ENCODE assay signal across 8 mouse cellular contexts in genomic region chr13:93305636-93306035, GRCm38 (mm10). TPM values are rescaled to one million over a fixed set of nuclear protein-coding genes. Genes with fewer than 3 reads are reported as not detected.
DNase-seq lines count a peak whose midpoint lies in the region; ATAC-seq and TF ChIP-seq lines count a peak whose summit lies in the region.

No protein-coding gene starts in this region.

- ATAC-seq in forebrain, embryonic 16.5 days = no peak
- ATAC-seq in liver, embryonic 14.5 days (ENCODE audit: insufficient read depth) = no peak
- no peak for ATAC-seq in frontal cortex, adult (ENCODE audit: low TSS enrichment)

- no peak for TF ChIP-seq CTCF in liver, embryonic 14.5 days (IDR thresholded peaks at IDR 0.05; ENCODE audit: low read depth)

- H3K4me1 ChIP-seq in heart, embryonic 10.5 days = peaks cover 24% of the 10 kb centered on the region; the same call in 1 of the 2 replicates
- peaks cover 34% of the 10 kb centered on the region for H3K4me1 ChIP-seq in forebrain, embryonic 16.5 days (replicated peaks; ENCODE audit: control insufficient read depth, insufficient read depth, low read length)
- peaks cover 7 to 14% of the 10 kb centered on the region in 2 experiments for H3K4me1 ChIP-seq in liver, embryonic 14.5 days (replicated peaks; ENCODE audit: control insufficient read depth in 2 of 2, insufficient read depth in 2 of 2, low read length in 1 of 2)

- H3K36me3 ChIP-seq in heart, embryonic 10.5 days = no peaks in the 10 kb centered on the region
- no peaks in the 10 kb centered on the region for H3K36me3 ChIP-seq in forebrain, embryonic 16.5 days (ENCODE audit: control insufficient read depth, insufficient read depth)
- no peaks in the 10 kb centered on the region for H3K36me3 ChIP-seq in liver, embryonic 14.5 days (replicated peaks; ENCODE audit: control insufficient read depth, insufficient read depth, low read depth)

- H3K4me2 ChIP-seq in forebrain, embryonic 16.5 days (ENCODE audit: low read length) = peak overlapping the region; percentile 83
- H3K4me2 ChIP-seq in liver, embryonic 14.5 days (ENCODE audit: low read depth) = peak overlapping the region; percentile 96

- DNase-seq in heart, embryonic 10.5 days (ENCODE audit: low spot score) = no peak
- no peak for DNase-seq in heart, postnatal 36 days
- DNase-seq in NIH3T3 (ENCODE audit: low read depth) (peak; percentile 11), MN1 (ENCODE audit: low spot score) (no peak)
- no peak for DNase-seq in liver, embryonic 14.5 days (ENCODE audit: low read depth in 3 of 3, low spot score in 3 of 3)
- DNase-seq in cerebellum, adult 11 months = no peak

- intact Hi-C loops in heart, postnatal 36 days (cut with DNase I) = loop anchor here (2.0 to 5.0 kb wide), 5 partner anchors 92 to 307 kb away; partner anchors contain the start of gene Jmy

- TF ChIP-seq EP300 in liver, embryonic 14.5 days (IDR thresholded peaks at IDR 0.05; ENCODE audit: low read depth) = no peak

- H3K4me3 ChIP-seq in heart, embryonic 10.5 days = peak overlapping the region; percentile 93
- peak overlapping the region; percentile 84 for H3K4me3 ChIP-seq in forebrain, embryonic 16.5 days (replicated peaks; ENCODE audit: low read length)
- H3K4me3 ChIP-seq in liver, embryonic 14.5 days (ENCODE audit: insufficient read depth in 1 of 2, low read depth in 2 of 2, low read length in 2 of 2) = peak overlapping the region; percentile 95 to 97

- peak overlapping the region; percentile 20; the same call in 1 of the 2 replicates for H3K9ac ChIP-seq in forebrain, embryonic 16.5 days (replicated peaks; ENCODE audit: low read depth, low read length)
- no peak overlapping the region for H3K9ac ChIP-seq in liver, embryonic 14.5 days (replicated peaks)

- H3K27me3 ChIP-seq in heart, embryonic 10.5 days (ENCODE audit: insufficient read depth, poor library complexity, severe bottlenecking) = no peaks in the 10 kb centered on the region
- no peaks in the 10 kb centered on the region for H3K27me3 ChIP-seq in forebrain, embryonic 16.5 days (replicated peaks; ENCODE audit: control insufficient read depth, insufficient read depth, low read length)
- H3K27me3 ChIP-seq in liver, embryonic 14.5 days (ENCODE audit: control insufficient read depth, insufficient read depth, low read length) = no peaks in the 10 kb centered on the region

- H3K27ac ChIP-seq in heart, embryonic 10.5 days = peak overlapping the region; percentile 98
- no peak overlapping the region for H3K27ac ChIP-seq in forebrain, embryonic 16.5 days (ENCODE audit: low read length)
- H3K27ac ChIP-seq in liver, embryonic 14.5 days = no peak overlapping the region

- 23% methylated on average over 7 of the region's 7 CpGs for WGBS in heart, embryonic 10.5 days
- 3% methylated on average over 7 of the region's 7 CpGs for WGBS in forebrain, embryonic 16.5 days
- 39% methylated on average over 7 of the region's 7 CpGs for WGBS in liver, embryonic 14.5 days (ENCODE audit: insufficient replicate concordance)

- no peaks in the 10 kb centered on the region for H3K9me3 ChIP-seq in heart, embryonic 10.5 days
- no peaks in the 10 kb centered on the region for H3K9me3 ChIP-seq in forebrain, embryonic 16.5 days (ENCODE audit: control insufficient read depth, low read length)
- H3K9me3 ChIP-seq in liver, embryonic 14.5 days (ENCODE audit: control insufficient read depth, low read length) = no peaks in the 10 kb centered on the region

RNA-seq across cellular contexts. Expression of gene Homer1, which starts 6.2 kb away (rescaled TPM):
- polyA plus RNA-seq in heart, embryonic 10.5 days (2016; fragmentation: Nextera tagmentation; extraction: Ambion mirVana) = 18.4 and 18.5 TPM in 2 replicates
- 10 to 100 TPM; 49.5 to 66.8 TPM for total RNA-seq in heart, postnatal 36 days (2021)
- 15.7 and 17.0 TPM in 2 replicates for polyA plus RNA-seq in forebrain, embryonic 16.5 days (2015; fragmentation: Nextera tagmentation; extraction: Ambion mirVana)
- 2.6 and 3.7 TPM in 2 replicates for polyA plus RNA-seq in liver, embryonic 14.5 days (2012; rRNA removed)
- 3.0 TPM in 2 replicates for polyA plus RNA-seq in liver, embryonic 14.5 days (2014; fragmentation: Nextera tagmentation; extraction: Ambion mirVana)
